Mouse (Mus musculus) right cerebral cortex, postnatal 14 days (tissue): ENCODE measurements around the gene Fam214a.

Source experiments
- DNase-seq: peaks from one replicate; pipeline ENCODE4 v3.0.0; 2022

Fam214a gene

DNA sequence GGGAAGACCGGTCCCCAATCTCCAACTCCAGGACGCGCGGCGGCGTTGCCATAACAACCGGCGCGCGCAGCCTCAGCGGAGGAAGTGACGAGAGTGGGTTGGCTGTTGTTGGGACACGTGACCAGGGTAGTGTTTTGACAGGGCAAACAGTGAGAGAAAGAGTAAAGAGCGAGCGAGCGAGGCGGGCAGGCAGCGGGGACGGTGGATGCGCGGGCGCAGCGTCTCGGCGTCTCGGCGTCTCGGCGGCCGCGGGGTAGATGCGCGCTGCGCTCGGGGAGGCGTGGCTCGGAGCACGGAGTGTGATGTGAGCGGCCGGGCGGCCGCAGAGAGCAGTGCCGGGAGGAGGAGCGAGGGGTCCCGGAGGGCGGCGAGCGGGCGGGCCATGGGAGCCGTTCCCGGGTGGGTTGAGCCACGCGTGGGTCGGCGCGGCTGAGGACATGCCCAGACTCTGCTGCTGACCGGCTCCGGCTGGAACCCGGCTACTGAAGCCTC is at the start of gene Fam214a:
Gene Fam214a (plus strand): TSS at position 129 of the 492 bp plus-strand sequence.
- DNase-seq, result peak; percentile 92

DNA sequence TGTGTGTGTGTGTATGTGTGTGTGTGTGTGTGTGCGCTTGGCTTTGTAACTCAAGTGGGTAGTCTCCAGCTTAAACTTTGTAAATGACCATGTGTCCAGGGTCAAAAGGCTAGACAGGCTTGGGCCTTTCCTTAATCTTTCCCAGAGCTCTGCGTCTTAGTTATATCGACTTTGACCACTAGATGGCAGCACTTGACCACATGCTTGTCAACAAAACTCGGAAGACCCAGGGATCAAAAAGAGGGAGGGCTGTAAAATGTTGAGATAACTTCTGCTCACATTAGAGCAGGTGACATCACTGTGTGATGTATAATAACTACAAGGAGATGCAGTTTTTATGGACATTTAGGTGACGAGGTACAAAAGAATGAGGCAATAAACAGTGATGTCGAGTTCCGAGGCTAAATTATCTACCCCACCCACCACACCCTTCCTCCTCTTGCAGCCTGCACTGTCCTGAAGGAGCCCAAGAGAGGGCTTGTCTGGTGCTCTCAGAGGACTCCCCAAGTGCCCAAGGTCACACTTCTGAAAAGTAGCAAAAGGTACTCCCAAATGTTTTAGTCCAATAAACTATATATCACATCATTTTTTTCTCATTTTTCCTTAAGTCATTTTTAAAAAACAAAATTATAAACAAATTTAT is 47.7 kb upstream of the Fam214a start:
- DNase-seq, result peak; percentile 57

DNA sequence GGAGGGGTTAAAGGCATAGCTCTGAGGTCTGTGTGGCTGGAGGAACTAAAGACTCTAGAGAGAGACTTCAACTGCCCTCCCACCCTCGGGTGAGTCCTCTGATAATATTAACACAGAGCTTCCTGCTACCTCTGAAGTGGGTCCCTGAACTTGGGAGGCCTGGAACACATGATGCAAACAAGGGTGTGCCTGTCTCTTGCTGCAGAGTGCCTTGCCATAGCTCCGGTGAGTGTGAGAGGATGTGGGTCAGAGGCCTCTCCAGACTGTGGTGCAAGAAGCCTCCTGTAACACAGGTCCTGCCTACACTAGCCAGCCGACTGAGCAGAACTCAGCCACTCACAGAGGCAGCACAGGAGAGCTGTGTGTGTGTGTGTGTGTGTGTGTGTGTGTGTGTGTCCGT is 45.7 kb upstream of the Fam214a start:
- no peak for DNase-seq

DNA sequence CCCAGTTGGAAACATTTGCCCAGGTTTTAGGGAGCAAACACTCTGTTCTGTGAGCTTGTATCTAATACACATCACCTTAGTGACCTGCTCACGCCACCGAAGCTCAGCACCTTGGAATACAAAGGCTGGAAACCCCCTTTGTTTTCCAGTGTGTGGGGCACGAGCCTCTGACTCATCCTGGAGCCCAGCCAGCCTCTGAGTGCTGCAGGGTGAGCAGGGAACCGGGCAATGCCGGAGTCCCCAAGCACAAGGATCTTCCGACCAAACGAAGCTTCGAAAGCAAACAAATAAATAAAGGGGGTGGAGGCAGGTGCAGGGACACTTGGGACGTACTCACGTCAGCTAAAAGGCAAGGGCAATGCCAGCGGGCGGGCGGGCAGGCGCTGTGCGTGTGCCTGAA is 43.4 kb upstream of the Fam214a start:
- peak; percentile 12 for DNase-seq

DNA sequence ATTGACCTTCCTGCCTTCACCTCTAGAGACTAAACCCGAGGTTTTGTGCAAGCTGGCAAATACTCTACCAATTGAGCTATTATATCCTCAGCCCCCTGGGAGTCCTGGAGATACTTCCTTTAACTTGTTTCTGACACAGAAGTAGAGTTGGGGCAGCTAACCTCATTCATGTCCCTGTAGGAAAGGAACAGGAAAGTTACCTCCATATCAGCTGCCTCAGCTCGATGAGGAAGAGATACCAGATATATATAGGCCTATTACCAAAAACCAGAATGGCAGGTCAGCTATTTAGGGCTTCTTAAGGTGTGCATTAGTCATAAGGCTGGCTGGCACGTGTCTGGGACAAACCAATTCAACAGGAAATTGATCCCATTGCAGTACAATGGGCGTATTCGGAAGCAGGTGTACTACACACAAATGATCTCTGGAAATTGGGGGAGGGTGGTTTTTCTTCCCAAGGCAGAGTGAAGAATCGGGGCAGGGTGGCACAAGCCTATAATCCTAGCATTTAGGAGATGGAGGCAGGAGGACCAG is 42.4 kb upstream of the Fam214a start:
- DNase-seq, result no peak

DNA sequence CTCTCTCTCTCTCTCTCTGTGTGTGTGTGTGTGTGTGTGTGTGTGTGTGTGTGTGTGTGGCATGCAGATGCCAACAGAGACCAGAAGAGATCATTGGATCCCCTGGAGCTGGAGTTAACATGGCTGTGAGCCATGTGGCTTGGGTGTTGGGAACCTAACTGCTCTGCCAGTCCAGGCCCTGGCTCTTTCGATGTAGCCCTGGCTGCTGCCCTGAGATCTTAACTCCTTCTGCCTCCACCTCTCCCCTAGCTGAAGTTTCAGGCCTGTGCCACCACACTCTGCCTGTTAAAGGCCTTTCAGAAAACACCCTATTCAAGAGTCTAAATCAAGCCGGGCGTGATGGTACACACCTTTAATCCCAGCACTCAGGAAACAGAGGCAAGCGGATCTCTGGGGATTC is 41.3 kb upstream of the Fam214a start:
- DNase-seq, result no peak

DNA sequence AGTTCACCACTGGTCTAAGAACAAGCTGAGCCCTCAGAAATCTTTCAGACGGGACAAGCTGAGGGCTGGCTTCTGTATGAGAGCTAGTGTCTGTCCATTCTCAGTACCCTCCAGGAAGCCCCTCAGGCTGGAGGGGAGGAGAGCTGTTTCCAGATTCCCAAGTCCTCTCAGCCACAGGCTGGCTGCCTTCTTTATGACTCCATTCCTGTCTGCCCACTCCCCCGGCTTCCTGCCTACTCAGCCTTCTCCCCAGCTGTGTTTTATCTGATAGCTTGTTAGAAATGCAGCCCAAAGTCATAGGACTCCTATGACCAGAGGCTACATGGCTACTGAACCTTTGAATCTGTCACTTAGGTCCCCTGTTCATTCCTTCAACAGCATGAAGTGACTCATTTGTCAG is 40.8 kb upstream of the Fam214a start:
- no peak for DNase-seq

DNA sequence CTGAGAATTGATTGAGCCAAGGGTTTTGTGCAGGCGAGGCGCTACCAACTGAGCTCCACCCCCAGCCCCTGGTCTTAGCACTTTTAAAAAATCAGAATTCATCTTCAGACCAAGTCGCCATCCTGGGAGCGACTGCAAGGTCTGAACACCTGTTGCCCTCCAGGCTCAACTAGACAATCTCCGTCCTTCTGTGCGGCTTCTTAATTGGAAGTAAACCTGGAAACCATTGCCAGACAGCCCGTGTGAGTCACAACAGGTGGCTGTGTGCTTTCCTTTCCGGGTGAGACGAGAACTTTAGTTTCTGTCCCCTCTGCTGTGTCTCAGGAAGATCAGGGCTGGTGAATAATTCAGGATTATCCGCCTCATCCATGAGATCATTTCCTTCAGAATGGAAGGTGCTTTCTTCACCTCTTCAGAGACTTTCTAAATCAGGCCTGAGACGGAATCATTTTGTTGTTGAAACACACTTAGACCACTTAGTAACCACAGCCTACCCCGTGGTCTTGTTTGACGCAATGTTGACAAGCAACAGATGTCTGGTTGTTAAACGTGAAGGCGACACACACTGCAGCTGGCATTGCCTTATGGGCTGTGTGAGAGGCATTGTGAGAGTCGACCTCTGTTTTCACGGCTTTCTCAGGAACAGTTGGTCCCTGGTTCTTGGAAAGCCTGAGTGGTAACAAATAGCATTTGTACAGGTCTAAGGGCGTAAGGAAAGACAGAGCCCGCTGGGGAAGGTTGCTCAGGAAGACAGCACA is 39.9 kb upstream of the Fam214a start:
- no peak for DNase-seq

DNA sequence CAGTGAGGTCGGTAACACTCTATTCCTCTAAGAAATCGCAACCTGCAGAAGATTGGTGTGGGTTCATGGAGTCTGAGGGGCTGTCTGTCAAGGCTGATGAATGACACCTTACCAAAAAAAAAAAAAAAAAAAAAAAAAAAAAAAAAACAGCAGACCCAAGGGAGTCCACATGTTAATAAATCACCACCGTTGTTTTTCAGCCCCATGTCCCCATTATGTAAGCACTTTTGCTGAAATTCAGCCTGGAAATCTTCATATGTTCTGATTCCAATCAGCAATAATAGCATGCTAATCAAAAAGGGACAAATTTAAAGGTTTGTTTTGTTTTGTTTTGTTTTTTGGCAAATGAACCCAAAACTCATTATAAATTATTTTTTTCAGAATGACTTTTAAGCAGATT is 37.1 kb upstream of the Fam214a start:
- DNase-seq, result no peak

DNA sequence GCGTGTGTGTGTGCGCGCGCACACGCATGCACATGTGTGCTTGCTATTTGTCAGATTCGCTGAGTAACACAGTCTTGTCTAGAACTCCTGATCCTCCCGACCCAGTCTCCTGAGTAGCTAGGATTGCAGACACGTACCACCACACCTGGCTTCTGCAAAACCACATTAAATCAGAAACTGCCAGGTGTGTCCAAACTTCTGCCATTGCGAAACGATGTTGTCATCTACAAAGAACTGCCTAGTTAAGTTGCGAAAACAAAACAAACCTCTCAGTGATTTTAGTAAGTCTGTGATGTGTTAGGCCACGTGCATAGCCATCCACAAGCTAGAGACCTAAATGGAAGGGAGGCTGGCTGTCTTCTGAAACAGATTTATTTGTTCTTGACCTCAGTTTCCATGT is 32.2 kb upstream of the Fam214a start:
- no peak for DNase-seq

DNA sequence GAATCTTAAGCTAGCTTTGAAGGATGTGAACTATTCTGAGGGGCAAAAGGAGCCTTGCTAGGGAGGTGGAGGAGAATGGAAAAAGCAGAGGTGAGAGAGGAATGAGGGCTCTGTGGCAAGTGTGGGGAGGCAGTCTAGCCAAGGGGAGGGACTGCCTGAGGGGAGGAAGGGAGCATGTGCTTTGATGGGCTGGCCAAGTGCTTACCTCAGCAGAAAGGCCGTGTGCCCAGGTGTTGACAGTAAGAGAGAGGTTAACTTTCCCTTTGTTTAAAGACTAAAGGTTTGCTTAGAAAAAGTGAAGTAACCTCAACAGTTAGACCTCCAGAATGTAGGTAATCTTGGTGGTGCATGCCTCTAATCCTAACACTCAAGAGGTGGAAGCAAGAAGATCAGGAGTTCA is 31.3 kb upstream of the Fam214a start:
- DNase-seq, result no peak

DNA sequence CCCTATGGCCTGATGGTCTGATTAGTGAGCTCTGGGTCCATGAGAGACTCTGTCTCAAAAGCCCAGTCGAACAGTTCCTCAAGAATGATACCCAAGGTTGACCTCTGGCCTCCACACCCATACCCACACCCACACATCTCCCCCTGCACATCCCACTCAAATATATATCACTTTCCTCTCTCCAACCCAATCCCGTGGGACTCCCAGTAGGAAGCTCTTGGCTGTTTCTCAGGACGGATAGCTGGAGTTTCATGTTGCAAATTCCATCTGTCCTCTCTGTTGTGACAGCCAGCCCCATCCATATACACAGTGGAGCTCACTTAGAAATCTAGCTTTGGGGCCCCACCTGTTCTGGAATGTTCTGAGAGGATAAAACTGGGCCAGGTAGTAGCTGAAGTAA is 29.8 kb upstream of the Fam214a start:
- DNase-seq, result no peak

DNA sequence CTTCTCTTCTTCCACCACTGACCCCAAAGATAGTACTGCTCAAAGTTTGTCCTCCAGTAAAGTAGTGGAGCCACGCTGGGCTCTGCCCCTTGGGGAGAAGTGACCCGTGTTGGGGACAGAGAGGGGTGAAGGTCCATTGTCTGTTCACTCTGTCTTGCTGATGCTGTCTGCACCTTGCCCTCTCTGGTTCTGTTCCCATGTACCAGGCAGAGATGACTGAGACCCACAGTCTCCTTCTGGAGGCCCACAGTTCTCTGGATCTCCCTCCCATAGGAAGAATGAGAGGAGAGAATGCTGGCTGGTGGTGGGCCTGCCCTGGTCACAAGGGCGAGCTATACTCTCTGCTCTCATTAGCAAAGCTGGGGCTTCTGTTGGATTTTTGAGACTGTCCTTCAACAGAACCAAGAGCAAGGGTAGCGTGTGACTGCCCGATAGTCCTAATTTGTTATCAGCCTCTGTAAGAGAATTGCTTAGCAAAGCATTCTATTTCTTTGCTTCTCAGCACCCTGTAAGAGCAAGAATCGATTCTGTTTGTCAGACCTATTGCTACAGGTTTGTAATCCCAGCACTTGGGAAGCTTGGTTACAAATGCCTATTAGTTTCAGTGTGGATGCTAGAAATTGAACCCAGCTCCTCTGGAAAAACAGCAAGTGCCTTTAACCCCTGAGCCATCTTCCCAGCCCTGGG is 29.2 kb upstream of the Fam214a start:
- no peak for DNase-seq

DNA sequence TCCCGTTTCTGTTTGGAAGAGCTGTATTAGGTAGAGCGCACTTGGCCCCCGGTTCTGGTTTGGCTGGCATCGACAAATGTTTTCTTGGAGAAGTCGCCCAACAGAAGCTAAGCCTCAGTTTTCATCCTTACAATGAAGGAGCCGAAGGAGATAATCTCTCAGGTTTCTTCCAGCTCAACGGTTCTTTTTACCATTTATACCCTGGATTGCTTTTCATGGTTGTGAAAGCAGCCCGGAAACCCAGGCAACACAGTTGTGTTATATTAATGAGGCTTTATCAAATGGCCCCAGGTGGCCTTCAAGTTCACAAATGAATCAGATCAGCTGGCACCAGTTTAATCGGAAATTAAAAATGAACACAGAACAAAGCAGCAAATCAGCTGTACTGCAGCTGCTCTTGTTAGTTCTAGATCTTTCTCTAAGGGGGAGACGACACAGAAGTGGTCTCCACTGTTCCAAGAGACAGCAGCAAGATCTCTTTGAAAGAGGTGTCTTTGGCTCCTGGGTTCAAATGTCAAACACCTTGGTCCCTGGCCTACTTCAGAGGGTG is 27.4 kb upstream of the Fam214a start:
- no peak for DNase-seq

DNA sequence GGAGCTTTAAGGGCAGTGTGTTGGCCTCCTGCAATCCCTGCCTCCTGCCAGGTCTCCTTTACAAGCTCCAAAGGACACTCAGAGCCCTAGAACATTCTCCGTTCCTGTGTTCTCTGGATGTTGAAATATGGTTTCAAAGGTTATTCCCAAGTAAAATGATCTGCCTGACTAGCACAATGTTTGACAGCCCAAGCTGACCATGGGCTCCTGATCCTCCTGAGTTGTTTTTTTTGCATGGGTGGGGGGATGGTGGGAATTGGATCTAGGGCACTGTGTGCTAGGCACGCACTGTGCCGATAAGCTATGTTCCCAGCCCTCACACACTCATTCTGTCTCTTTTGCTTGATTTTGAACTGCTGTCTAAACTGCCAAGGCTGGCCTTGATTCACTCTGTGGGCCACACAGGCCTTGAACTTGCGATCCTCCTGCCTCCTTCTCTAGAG is 22.7 kb upstream of the Fam214a start:
- DNase-seq, result no peak

DNA sequence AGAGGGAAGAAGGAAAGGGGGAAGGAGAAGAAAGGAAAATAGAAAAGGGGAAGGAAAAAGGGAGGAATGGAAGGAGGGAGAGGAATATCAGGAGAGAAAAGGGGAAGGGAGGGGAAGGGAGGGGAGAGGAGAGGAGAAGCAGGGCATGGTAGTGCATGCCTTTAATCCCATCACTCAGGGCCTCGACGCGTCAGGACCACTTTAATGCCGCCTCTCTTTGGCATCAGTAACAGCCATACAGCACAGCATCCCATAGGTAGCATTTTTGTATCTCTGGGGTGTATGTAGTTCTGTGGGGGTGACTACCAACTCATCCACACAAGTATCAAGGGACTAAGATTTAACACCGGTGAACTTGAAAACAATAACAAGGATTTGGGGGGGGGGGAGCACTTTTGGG is 22.0 kb upstream of the Fam214a start:
- no peak for DNase-seq

DNA sequence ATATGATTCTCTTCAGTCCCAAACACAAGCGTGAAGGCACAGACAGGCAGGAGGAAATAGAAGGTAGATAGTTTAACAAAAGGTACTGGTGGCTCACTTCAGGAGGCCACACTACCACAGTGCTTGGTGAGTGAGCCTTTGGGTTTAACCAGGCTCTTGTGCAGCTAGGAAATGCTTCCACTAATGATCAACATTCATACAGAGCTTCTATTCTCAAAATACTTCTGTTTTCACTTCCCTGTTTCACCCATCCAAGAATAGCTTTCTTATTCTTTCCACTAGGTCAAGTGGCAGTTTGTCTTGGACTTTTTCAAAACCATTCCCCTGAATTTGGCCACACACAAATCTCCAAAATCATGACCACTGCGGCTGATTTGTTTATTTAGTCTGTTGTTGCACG is 17.4 kb upstream of the Fam214a start:
- DNase-seq, result no peak

DNA sequence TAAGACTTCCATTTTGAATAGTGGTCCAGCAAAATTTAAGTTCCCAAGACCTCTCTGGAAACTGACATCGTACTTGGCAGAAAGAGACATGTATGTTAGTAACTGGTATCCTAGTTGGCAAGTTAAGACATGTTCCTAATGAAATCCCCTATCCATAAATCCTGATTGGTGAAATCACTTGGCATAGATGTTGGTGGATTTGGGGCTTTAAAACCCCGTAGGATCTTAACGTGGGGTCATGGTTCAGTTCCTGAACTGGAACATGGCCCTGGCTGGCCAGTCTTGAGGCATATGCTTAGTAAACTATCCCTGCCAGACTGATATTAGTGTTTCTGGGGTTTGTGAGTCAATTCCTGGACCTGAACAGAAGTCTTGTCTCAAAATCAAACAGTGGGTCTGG is 14.9 kb upstream of the Fam214a start:
- DNase-seq, result no peak

DNA sequence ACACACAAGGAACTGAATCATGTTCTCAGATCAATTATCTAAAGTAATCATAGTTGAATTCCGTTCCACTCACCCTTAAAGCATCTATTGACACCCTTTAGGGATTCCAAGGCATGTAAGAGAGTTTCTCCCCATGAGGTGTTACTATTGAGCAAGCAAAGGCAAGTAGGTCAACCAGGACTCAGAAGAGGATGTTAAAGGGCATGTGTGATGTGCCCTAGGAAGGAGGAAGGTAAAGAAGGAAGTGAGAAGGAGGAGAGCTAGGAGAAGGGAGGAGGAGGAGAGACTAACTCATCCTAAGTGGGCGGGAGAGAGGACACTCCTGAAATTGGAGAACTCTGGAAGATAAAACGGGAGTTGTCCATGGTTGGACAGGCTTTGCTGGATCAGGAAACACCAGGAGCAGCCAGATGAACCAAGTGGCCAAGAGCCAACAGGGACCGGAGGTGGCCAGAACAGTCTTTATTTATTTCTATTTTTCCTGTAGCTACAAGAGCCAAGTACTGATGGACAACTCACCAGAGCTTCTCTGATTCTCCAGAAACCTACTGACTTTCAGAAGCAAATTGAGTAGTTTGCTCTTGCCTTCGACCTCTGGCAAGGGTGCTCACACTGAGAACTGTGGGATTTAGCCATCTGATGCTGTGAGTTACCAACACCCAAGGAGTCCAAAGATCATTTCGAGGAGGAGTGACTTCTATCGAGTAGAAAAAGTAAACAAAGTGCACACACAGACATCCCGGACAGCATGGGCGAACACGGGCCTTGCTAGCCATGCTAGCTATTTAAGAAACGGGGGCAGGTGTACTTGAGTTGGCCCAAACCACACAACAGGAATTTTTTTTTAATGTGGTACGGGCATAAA is 13.8 kb upstream of the Fam214a start:
- no peak for DNase-seq

DNA sequence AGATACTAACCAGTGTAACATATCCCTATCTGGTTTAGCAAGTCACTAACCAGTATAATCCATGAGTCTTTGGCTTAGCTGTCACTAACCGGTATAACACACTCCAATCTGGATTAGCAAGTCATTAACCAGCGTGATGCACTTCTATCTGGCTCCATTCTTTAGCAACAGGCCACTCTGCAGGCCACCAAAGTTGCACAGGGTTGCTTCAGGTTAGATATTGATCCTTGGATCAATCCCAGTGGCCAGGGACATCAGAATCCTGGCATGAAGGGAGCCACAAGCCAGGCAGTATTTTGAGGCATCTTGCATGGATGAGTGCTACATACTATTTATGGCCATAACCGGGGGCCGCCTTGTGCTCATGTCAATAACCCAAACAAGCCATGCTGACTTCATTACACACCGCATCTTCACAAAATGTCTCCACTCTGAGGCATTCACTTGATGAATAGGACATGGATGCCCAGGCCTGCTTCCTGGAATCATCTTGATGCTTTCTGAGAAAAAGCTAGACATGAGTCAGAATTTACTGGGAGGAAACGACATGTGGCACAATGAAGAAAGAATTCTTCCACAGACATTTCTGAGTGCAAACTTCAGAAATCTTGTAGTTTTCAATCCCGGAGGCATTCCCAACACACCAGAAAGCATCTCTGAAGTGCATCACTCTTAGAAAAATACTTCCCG is 5.8 kb upstream of the Fam214a start:
- no peak for DNase-seq

DNA sequence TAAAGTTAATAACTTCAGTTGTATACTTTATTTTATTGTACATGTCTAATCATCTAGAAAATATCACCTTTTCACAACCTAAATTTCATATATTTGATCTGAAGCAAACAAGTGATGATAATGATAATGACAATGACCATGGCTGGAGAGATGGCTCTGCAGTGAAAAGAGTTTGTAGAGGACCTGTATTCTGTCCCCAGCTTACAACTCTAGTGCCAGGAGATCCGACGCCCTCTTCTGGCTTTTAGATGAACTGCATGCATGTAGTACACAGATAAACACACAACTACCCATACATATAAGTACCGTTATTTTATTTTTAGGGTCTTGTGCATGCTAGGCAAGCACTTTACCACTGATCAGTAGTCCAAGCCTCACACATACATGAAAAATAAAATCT is 1.2 kb upstream of the Fam214a start:
- no peak for DNase-seq

DNA sequence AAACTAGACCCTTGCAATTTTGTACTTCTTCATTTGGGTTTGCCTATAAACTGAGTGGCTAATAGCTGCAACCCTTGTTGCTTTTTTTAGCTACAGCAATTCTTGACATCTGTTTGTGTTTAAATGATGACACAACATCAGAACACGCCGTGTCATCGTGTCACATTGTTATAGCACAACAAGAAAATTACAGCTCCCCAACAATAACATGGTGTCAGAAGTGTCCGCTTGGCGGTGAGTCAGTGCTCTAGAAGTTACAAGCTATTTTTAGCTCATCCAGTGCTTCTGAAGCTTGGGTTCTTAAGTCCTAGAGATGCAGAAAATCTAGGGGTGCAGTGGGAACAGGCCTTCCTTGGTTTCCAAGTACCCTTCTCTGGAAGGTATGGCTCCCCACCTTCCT is 578 bp upstream of the Fam214a start:
- DNase-seq, result peak; percentile 13
